Mouse (Mus musculus) forebrain, postnatal 0 days (tissue): Measurements from ENCODE around the gene Cbln1. TPM values are rescaled to one million over a fixed set of nuclear protein-coding genes. Genes with fewer than 3 reads are reported as not detected.

Source experiments
- ATAC-seq: fragments of 200-750 bp; cut with Nextera tagmentation; 2 replicates; pipeline ENCODE4 v1.8.0; 2017; ENCODE audit warnings: mild to moderate bottlenecking, moderate library complexity
- DNase-seq: peaks from one replicate; pipeline ENCODE4 v3.0.0-alpha.2; 2015
- H3K27ac ChIP-seq: fragments of 300-500 bp; sonication (generic); 2 replicates; pipeline ENCODE4 v1.5.1; 2014; ENCODE audit warnings: low read depth, mild to moderate bottlenecking, antibody characterized with exemption, low read length, moderate library complexity, mixed read lengths
- H3K27me3 ChIP-seq: fragments of 300-500 bp; sonication (generic); 2 replicates; pipeline ENCODE4 v1.6.1; 2014; ENCODE audit warnings: mild to moderate bottlenecking, low read length, mixed read lengths; ENCODE audit not compliant: insufficient read depth
- H3K36me3 ChIP-seq: fragments of 300-500 bp; sonication (generic); 2 replicates; pipeline ENCODE4 v1.6.1; 2014; ENCODE audit warnings: mild to moderate bottlenecking, moderate library complexity; ENCODE audit not compliant: insufficient read depth
- H3K4me1 ChIP-seq: fragments of 300-500 bp; sonication (generic); 2 replicates; pipeline ENCODE4 v1.6.1; 2014; ENCODE audit warnings: antibody characterized with exemption; ENCODE audit not compliant: insufficient read depth
- H3K4me2 ChIP-seq: fragments of 300-500 bp; sonication (generic); 2 replicates; pipeline ENCODE4 v1.6.1; 2014; ENCODE audit warnings: low read depth, mild to moderate bottlenecking, moderate library complexity
- H3K4me3 ChIP-seq: fragments of 300-500 bp; sonication (generic); 2 replicates; pipeline ENCODE4 v1.5.1; 2014; ENCODE audit warnings: low read depth, low read length, mixed read lengths
- H3K9ac ChIP-seq: fragments of 300-500 bp; sonication (generic); 2 replicates; pipeline ENCODE4 v1.6.1; 2014; ENCODE audit warnings: mild to moderate bottlenecking
- H3K9me3 ChIP-seq: fragments of 300-500 bp; sonication (generic); 2 replicates; pipeline ENCODE4 v1.6.1; 2016; ENCODE audit warnings: low read length
- CTCF ChIP-seq: sonication (generic); IDR thresholded peaks from 2 replicates; pipeline ENCODE4 v1.5.1; 2016; ENCODE audit warnings: antibody characterized with exemption, control low read depth, low read depth
- WGBS: fragments of 180-500 bp; shearing (Covaris S2); extraction: QIAGEN DNeasy Blood & Tissue Kit; methylation state at CpG from one replicate; pipeline ENCODE4 v1.1.7; 2014; 5-methylcytosine and 5-hydroxymethylcytosine counted together
- polyA plus RNA-seq: library from polyadenylated mRNA; unstranded; fragments of >200 nt; fragmentation: Nextera tagmentation; extraction: Ambion mirVana; gene quantifications from 2 replicates; pipeline ENCODE4 v1.2.1, GENCODE M21; 2015
- total RNA-seq: library from RNA; depleted of rRNA; stranded (reverse); fragments of >200 nt; gene quantifications from 2 replicates; pipeline ENCODE4 v1.2.3, GENCODE M21; 2014

The Cbln1 gene
- total and polyA plus RNA-seq, 2 experiments from 2014 or later = 14.7 to 63.2 TPM

- no peaks in the 10 kb centered on the region for H3K36me3 ChIP-seq
- no peaks in the 10 kb centered on the region for H3K4me1 ChIP-seq
- 76% methylated on average over 3 of the region's 3 CpGs for WGBS
- DNase-seq = no peak
- no peak overlapping the region for H3K4me3 ChIP-seq
- no peak overlapping the region for H3K9ac ChIP-seq
- no peak for TF ChIP-seq CTCF
- H3K27ac ChIP-seq = no peak overlapping the region
- no peak for ATAC-seq
- H3K27me3 ChIP-seq = peaks cover 30% of the 10 kb centered on the region
- no peaks in the 10 kb centered on the region for H3K9me3 ChIP-seq
- H3K4me2 ChIP-seq = no peak overlapping the region
Observed at GRCm38 (mm10) chr8:87464446-87464845, 8.0 kb downstream of the Cbln1 start.

GRCm38 (mm10) chr8:87461801-87462200, 10.6 kb downstream of the Cbln1 start:
- no peak overlapping the region for H3K4me3 ChIP-seq
- no peak overlapping the region for H3K4me2 ChIP-seq
- no peaks in the 10 kb centered on the region for H3K9me3 ChIP-seq
- ATAC-seq (no peak), DNase-seq (no peak)
- WGBS = 46% methylated on average over 5 of the region's 5 CpGs
- H3K36me3 ChIP-seq = no peaks in the 10 kb centered on the region
- H3K27ac ChIP-seq = no peak overlapping the region
- no peak overlapping the region for H3K9ac ChIP-seq
- no peaks in the 10 kb centered on the region for H3K4me1 ChIP-seq
- TF ChIP-seq CTCF = no peak
- peaks cover 4% of the 10 kb centered on the region; the same call in 1 of the 2 replicates for H3K27me3 ChIP-seq

GRCm38 (mm10) chr8:87456949-87457348, 15.5 kb downstream of the Cbln1 start:
- ATAC-seq = no peak
- no peak overlapping the region for H3K27ac ChIP-seq
- no peak for TF ChIP-seq CTCF
- H3K4me1 ChIP-seq = no peaks in the 10 kb centered on the region
- WGBS = 83% methylated on average over 4 of the region's 4 CpGs
- no peaks in the 10 kb centered on the region for H3K9me3 ChIP-seq
- no peak overlapping the region for H3K9ac ChIP-seq
- no peak for DNase-seq
- H3K4me2 ChIP-seq = no peak overlapping the region
- no peaks in the 10 kb centered on the region for H3K36me3 ChIP-seq
- no peak overlapping the region for H3K4me3 ChIP-seq
- H3K27me3 ChIP-seq = no peaks in the 10 kb centered on the region

GRCm38 (mm10) chr8:87452815-87453214, 19.6 kb downstream of the Cbln1 start:
- Histone ChIP-seq H3K27me3 (no peaks in the 10 kb centered on the region), H3K4me1 (no peaks in the 10 kb centered on the region), H3K36me3 (no peaks in the 10 kb centered on the region), H3K4me3 (no peak overlapping the region), H3K9me3 (no peaks in the 10 kb centered on the region), H3K27ac (no peak overlapping the region), H3K4me2 (no peak overlapping the region), H3K9ac (no peak overlapping the region)
- DNase-seq (no peak), ATAC-seq (no peak)
- WGBS = 89% methylated on average over 4 of the region's 4 CpGs
- TF ChIP-seq CTCF = no peak

GRCm38 (mm10) chr8:87451737-87452136, 20.7 kb downstream of the Cbln1 start:
- no peaks in the 10 kb centered on the region for H3K4me1 ChIP-seq
- H3K4me2 ChIP-seq = no peak overlapping the region
- H3K4me3 ChIP-seq = no peak overlapping the region
- H3K27me3 ChIP-seq = no peaks in the 10 kb centered on the region
- ATAC-seq (no peak), DNase-seq (no peak)
- TF ChIP-seq CTCF = no peak
- no peak overlapping the region for H3K27ac ChIP-seq
- H3K36me3 ChIP-seq = no peaks in the 10 kb centered on the region
- WGBS = 59% methylated on average over 2 of the region's 2 CpGs
- no peak overlapping the region for H3K9ac ChIP-seq
- no peaks in the 10 kb centered on the region for H3K9me3 ChIP-seq

- TF ChIP-seq CTCF = no peak
- no peak for ATAC-seq
- no peak for DNase-seq
- Histone ChIP-seq H3K27ac (no peak overlapping the region), H3K27me3 (no peaks in the 10 kb centered on the region), H3K4me3 (no peak overlapping the region), H3K9me3 (no peaks in the 10 kb centered on the region), H3K4me2 (no peak overlapping the region), H3K4me1 (no peaks in the 10 kb centered on the region), H3K36me3 (no peaks in the 10 kb centered on the region), H3K9ac (no peak overlapping the region)
- WGBS = 59% methylated on average over 3 of the region's 3 CpGs
Observed at GRCm38 (mm10) chr8:87434592-87434991, 37.8 kb downstream of the Cbln1 start.

- Histone ChIP-seq H3K9ac (no peak overlapping the region), H3K9me3 (no peaks in the 10 kb centered on the region), H3K4me1 (no peaks in the 10 kb centered on the region), H3K36me3 (no peaks in the 10 kb centered on the region), H3K27ac (no peak overlapping the region), H3K4me2 (no peak overlapping the region), H3K4me3 (no peak overlapping the region), H3K27me3 (no peaks in the 10 kb centered on the region)
- TF ChIP-seq CTCF = no peak
- DNase-seq (no peak), ATAC-seq (no peak)
Observed at GRCm38 (mm10) chr8:87427188-87427587, 45.2 kb downstream of the Cbln1 start.

- Histone ChIP-seq H3K4me2 (no peak overlapping the region), H3K36me3 (no peaks in the 10 kb centered on the region), H3K9me3 (no peaks in the 10 kb centered on the region), H3K27ac (no peak overlapping the region), H3K27me3 (no peaks in the 10 kb centered on the region), H3K9ac (no peak overlapping the region), H3K4me3 (no peak overlapping the region), H3K4me1 (no peaks in the 10 kb centered on the region)
- no peak for DNase-seq
- no peak for TF ChIP-seq CTCF
- 72% methylated on average over 5 of the region's 5 CpGs for WGBS
- ATAC-seq = no peak
Observed at GRCm38 (mm10) chr8:87424706-87425105, 47.7 kb downstream of the Cbln1 start.
